Mouse (Mus musculus) kidney, embryonic 15.5 days (tissue): ENCODE measurements around the gene Kdm4b. TPM values are rescaled to one million over a fixed set of nuclear protein-coding genes. Genes with fewer than 3 reads are reported as not detected.

Experiments used
- ATAC-seq: fragments of 200-750 bp; cut with Nextera tagmentation; replicated peaks from 2 replicates; pipeline ENCODE4 v1.8.0; 2017; ENCODE audit warnings: moderate TSS enrichment; ENCODE audit not compliant: low FRiP score
- H3K27ac ChIP-seq: fragments of 300-500 bp; sonication (generic); 2 replicates; pipeline ENCODE4 v1.5.1; 2015; ENCODE audit warnings: mild to moderate bottlenecking, inconsistent platforms
- H3K27me3 ChIP-seq: fragments of 300-500 bp; sonication (generic); 2 replicates; pipeline ENCODE4 v1.6.1; 2015; ENCODE audit warnings: inconsistent platforms
- H3K36me3 ChIP-seq: fragments of 300-500 bp; sonication (generic); 2 replicates; pipeline ENCODE4 v1.6.1; 2015; ENCODE audit warnings: inconsistent platforms
- H3K4me1 ChIP-seq: fragments of 300-500 bp; sonication (generic); 2 replicates; pipeline ENCODE4 v1.6.1; 2015; ENCODE audit warnings: inconsistent platforms
- H3K4me2 ChIP-seq: fragments of 300-500 bp; sonication (generic); 2 replicates; pipeline ENCODE4 v1.6.1; 2015; ENCODE audit warnings: moderate library complexity, mild to moderate bottlenecking, inconsistent platforms
- H3K4me3 ChIP-seq: fragments of 300-500 bp; sonication (generic); replicated peaks from 2 replicates; pipeline ENCODE4 v1.5.1; 2015; ENCODE audit warnings: mild to moderate bottlenecking, inconsistent platforms
- H3K9ac ChIP-seq: fragments of 300-500 bp; sonication (generic); 2 replicates; pipeline ENCODE4 v1.6.1; 2015; ENCODE audit warnings: mild to moderate bottlenecking, inconsistent platforms
- H3K9me3 ChIP-seq: fragments of 300-500 bp; sonication (generic); replicated peaks from 2 replicates; pipeline ENCODE4 v1.6.1; 2016; ENCODE audit warnings: inconsistent platforms
- WGBS: fragments of 180-500 bp; shearing (Covaris S2); methylation state at CpG from one replicate; pipeline ENCODE4 v1.1.7; 2015; ENCODE audit warnings: mixed read lengths; 5-methylcytosine and 5-hydroxymethylcytosine counted together
- polyA plus RNA-seq: library from polyadenylated mRNA; unstranded; fragments of >200 nt; fragmentation: Nextera tagmentation; extraction: Ambion mirVana; gene quantifications from 2 replicates; pipeline ENCODE4 v1.2.1, GENCODE M21; 2015

The Kdm4b gene
- polyA plus RNA-seq, 1 experiment from 2014 or later = 32.3 TPM

GRCm38 (mm10) chr17:56303160-56303846, 22.6 kb upstream of the Kdm4b start, which contains the start of gene Uhrf1:
TSS of gene Uhrf1 (plus strand) at chr17:56303321.
- Histone ChIP-seq H3K27ac (peak within 1 kb of the TSS; percentile 98), H3K9me3 (no peaks in the 10 kb centered on the region), H3K36me3 (peaks cover 29% of the 10 kb centered on the region), H3K4me3 (peak within 1 kb of the TSS; percentile 88), H3K4me2 (peak within 1 kb of the TSS; percentile 99), H3K9ac (peak within 1 kb of the TSS; percentile 79), H3K4me1 (peaks cover 58% of the 10 kb centered on the region), H3K27me3 (no peaks in the 10 kb centered on the region)
- peak; percentile 84 for ATAC-seq
- WGBS = under 1% methylated on average over 43 of the region's 43 CpGs

GRCm38 (mm10) chr17:56303847-56304586, 21.8 kb upstream of the Kdm4b start:
- peak overlapping the region; percentile 99 for H3K4me2 ChIP-seq
- H3K27me3 ChIP-seq = no peaks in the 10 kb centered on the region
- peak; percentile 85 for ATAC-seq
- H3K36me3 ChIP-seq = peaks cover 36% of the 10 kb centered on the region
- peak overlapping the region; percentile 88 for H3K4me3 ChIP-seq
- H3K9ac ChIP-seq = peak overlapping the region; percentile 79
- H3K27ac ChIP-seq = peak overlapping the region; percentile 98
- peaks cover 65% of the 10 kb centered on the region for H3K4me1 ChIP-seq
- WGBS = under 1% methylated on average over 68 of the region's 68 CpGs
- no peaks in the 10 kb centered on the region for H3K9me3 ChIP-seq

GRCm38 (mm10) chr17:56304718-56305117, 21.1 kb upstream of the Kdm4b start:
- Histone ChIP-seq H3K4me3 (peak overlapping the region; percentile 88), H3K27ac (peak overlapping the region; percentile 98), H3K4me2 (peak overlapping the region; percentile 99), H3K4me1 (peaks cover 66% of the 10 kb centered on the region), H3K9me3 (no peaks in the 10 kb centered on the region), H3K36me3 (peaks cover 43% of the 10 kb centered on the region), H3K9ac (peak overlapping the region; percentile 79), H3K27me3 (no peaks in the 10 kb centered on the region)
- 3% methylated on average over 11 of the region's 11 CpGs for WGBS
- ATAC-seq = no peak

GRCm38 (mm10) chr17:56305156-56305555, 20.7 kb upstream of the Kdm4b start:
- Histone ChIP-seq H3K9me3 (no peaks in the 10 kb centered on the region), H3K4me1 (peaks cover 66% of the 10 kb centered on the region), H3K4me2 (peak overlapping the region; percentile 99), H3K27me3 (no peaks in the 10 kb centered on the region), H3K9ac (peak overlapping the region; percentile 79), H3K36me3 (peaks cover 47% of the 10 kb centered on the region), H3K4me3 (peak overlapping the region; percentile 88), H3K27ac (peak overlapping the region; percentile 98)
- ATAC-seq = no peak
- 13% methylated on average over 9 of the region's 9 CpGs for WGBS

- H3K9ac ChIP-seq = peak overlapping the region; percentile 79
- peak overlapping the region; percentile 88 for H3K4me3 ChIP-seq
- H3K9me3 ChIP-seq = no peaks in the 10 kb centered on the region
- peaks cover 66% of the 10 kb centered on the region for H3K4me1 ChIP-seq
- WGBS = 38% methylated on average over 8 of the region's 8 CpGs
- peak overlapping the region; percentile 98 for H3K27ac ChIP-seq
- H3K36me3 ChIP-seq = peaks cover 54% of the 10 kb centered on the region
- no peak for ATAC-seq
- H3K4me2 ChIP-seq = peak overlapping the region; percentile 99
- H3K27me3 ChIP-seq = no peaks in the 10 kb centered on the region
Observed at GRCm38 (mm10) chr17:56305826-56306225, 20.0 kb upstream of the Kdm4b start.

- Histone ChIP-seq H3K9me3 (no peaks in the 10 kb centered on the region), H3K4me3 (peak overlapping the region; percentile 88; the same call in 1 of the 2 replicates), H3K4me1 (peaks cover 53% of the 10 kb centered on the region), H3K4me2 (no peak overlapping the region), H3K27ac (peak overlapping the region; percentile 98), H3K36me3 (peaks cover 77% of the 10 kb centered on the region), H3K9ac (no peak overlapping the region; the same call in 1 of the 2 replicates), H3K27me3 (no peaks in the 10 kb centered on the region)
- 42% methylated on average over 6 of the region's 6 CpGs for WGBS
- 0 out of 2 replicates have a peak, but pooled peaks have one; percentile 13 for ATAC-seq
Observed at GRCm38 (mm10) chr17:56308088-56308487, 17.8 kb upstream of the Kdm4b start.

- Histone ChIP-seq H3K36me3 (peaks cover 90% of the 10 kb centered on the region), H3K27me3 (no peaks in the 10 kb centered on the region), H3K9me3 (no peaks in the 10 kb centered on the region), H3K4me1 (peaks cover 47% of the 10 kb centered on the region), H3K4me2 (no peak overlapping the region), H3K4me3 (no peak overlapping the region), H3K9ac (0 out of 2 replicates have a peak overlapping the region, but pooled peaks have one; percentile 7), H3K27ac (peak overlapping the region; percentile 98; the same call in 1 of the 2 replicates)
- ATAC-seq = no peak
- WGBS = 79% methylated on average over 15 of the region's 15 CpGs
Observed at GRCm38 (mm10) chr17:56309191-56309945, 16.5 kb upstream of the Kdm4b start.

GRCm38 (mm10) chr17:56324419-56324818, 1.4 kb upstream of the Kdm4b start:
- WGBS = 61% methylated on average over 3 of the region's 3 CpGs
- Histone ChIP-seq H3K27ac (peak overlapping the region; percentile 87; the same call in 1 of the 2 replicates), H3K36me3 (peaks cover 47% of the 10 kb centered on the region), H3K9ac (no peak overlapping the region), H3K9me3 (no peaks in the 10 kb centered on the region), H3K27me3 (no peaks in the 10 kb centered on the region), H3K4me3 (no peak overlapping the region), H3K4me2 (no peak overlapping the region), H3K4me1 (peaks cover 37% of the 10 kb centered on the region)
- ATAC-seq = no peak

- ATAC-seq = peak; percentile 52
- H3K27me3 ChIP-seq = no peaks in the 10 kb centered on the region
- peaks cover 43% of the 10 kb centered on the region for H3K4me1 ChIP-seq
- peak overlapping the region; percentile 92 for H3K4me2 ChIP-seq
- H3K36me3 ChIP-seq = peaks cover 27% of the 10 kb centered on the region
- peak overlapping the region; percentile 96 for H3K27ac ChIP-seq
- peak overlapping the region; percentile 96 for H3K4me3 ChIP-seq
- WGBS = 1% methylated on average over 67 of the region's 67 CpGs
- no peaks in the 10 kb centered on the region for H3K9me3 ChIP-seq
- H3K9ac ChIP-seq = peak overlapping the region; percentile 97
Observed at GRCm38 (mm10) chr17:56326153-56327147, 588 bp downstream of the Kdm4b start.

- H3K4me1 ChIP-seq = peaks cover 44% of the 10 kb centered on the region
- ATAC-seq = no peak
- H3K4me2 ChIP-seq = no peak overlapping the region
- H3K9ac ChIP-seq = no peak overlapping the region
- no peaks in the 10 kb centered on the region for H3K27me3 ChIP-seq
- H3K36me3 ChIP-seq = peaks cover 2% of the 10 kb centered on the region; the same call in 1 of the 2 replicates
- H3K4me3 ChIP-seq = no peak overlapping the region
- no peaks in the 10 kb centered on the region for H3K9me3 ChIP-seq
- H3K27ac ChIP-seq = no peak overlapping the region
Observed at GRCm38 (mm10) chr17:56329267-56329666, 3.4 kb downstream of the Kdm4b start.

- Histone ChIP-seq H3K4me1 (peaks cover 37% of the 10 kb centered on the region), H3K4me2 (no peak overlapping the region), H3K36me3 (0 out of 2 replicates have a peak, but pooled peaks cover 4% of the 10 kb centered on the region), H3K4me3 (no peak overlapping the region), H3K27me3 (no peaks in the 10 kb centered on the region), H3K9me3 (no peaks in the 10 kb centered on the region), H3K9ac (no peak overlapping the region), H3K27ac (no peak overlapping the region)
- WGBS = 66% methylated on average over 3 of the region's 3 CpGs
- no peak for ATAC-seq
Observed at GRCm38 (mm10) chr17:56330345-56330744, 4.5 kb downstream of the Kdm4b start.
